Mouse (Mus musculus) stomach, embryonic 15.5 days (tissue): ENCODE data around the gene Pdk4. TPM values are rescaled to one million over a fixed set of nuclear protein-coding genes. Genes with fewer than 3 reads are reported as not detected.

Experiments
- ATAC-seq: fragments of 200-750 bp; cut with Nextera tagmentation; 2 replicates; pipeline ENCODE4 v1.8.0; 2017; ENCODE audit warnings: low read depth, moderate number of reproducible peaks, moderate TSS enrichment; ENCODE audit not compliant: insufficient read depth, low FRiP score
- H3K27ac ChIP-seq: fragments of 300-500 bp; sonication (generic); 2 replicates; pipeline ENCODE4 v1.5.1; 2015; ENCODE audit warnings: mild to moderate bottlenecking, inconsistent platforms
- H3K27me3 ChIP-seq: fragments of 300-500 bp; sonication (generic); replicated peaks from 2 replicates; pipeline ENCODE4 v1.6.1; 2015; ENCODE audit warnings: inconsistent platforms
- H3K36me3 ChIP-seq: fragments of 300-500 bp; sonication (generic); 2 replicates; pipeline ENCODE4 v1.6.1; 2015; ENCODE audit warnings: inconsistent platforms
- H3K4me1 ChIP-seq: fragments of 300-500 bp; sonication (generic); 2 replicates; pipeline ENCODE4 v1.6.1; 2015; ENCODE audit warnings: inconsistent platforms
- H3K4me2 ChIP-seq: fragments of 300-500 bp; sonication (generic); 2 replicates; pipeline ENCODE4 v1.6.1; 2015; ENCODE audit warnings: mild to moderate bottlenecking, inconsistent platforms
- H3K4me3 ChIP-seq: fragments of 300-500 bp; sonication (generic); replicated peaks from 2 replicates; pipeline ENCODE4 v1.5.1; 2015; ENCODE audit warnings: inconsistent platforms
- H3K9ac ChIP-seq: fragments of 300-500 bp; sonication (generic); 2 replicates; pipeline ENCODE4 v1.6.1; 2015; ENCODE audit warnings: inconsistent platforms
- H3K9me3 ChIP-seq: fragments of 300-500 bp; sonication (generic); 2 replicates; pipeline ENCODE4 v1.6.1; 2016; ENCODE audit warnings: inconsistent platforms
- WGBS: fragments of 180-500 bp; shearing (Covaris S2); methylation state at CpG from one replicate; pipeline ENCODE4 v1.1.7; 2015; 5-methylcytosine and 5-hydroxymethylcytosine counted together
- polyA plus RNA-seq: library from polyadenylated mRNA; unstranded; fragments of >200 nt; fragmentation: Nextera tagmentation; extraction: Ambion mirVana; gene quantifications from 2 replicates; pipeline ENCODE4 v1.2.1, GENCODE M21; 2015

Pdk4 gene
- 2.6 and 3.5 TPM in 2 replicates for polyA plus RNA-seq

GRCm38 (mm10) chr6:5495961-5496853 is at the start of gene Pdk4:
Gene Pdk4, minus strand, starts transcription at chr6:5496309.
- H3K9me3 ChIP-seq, result no peaks in the 10 kb centered on the region
- H3K4me1 ChIP-seq, result no peaks in the 10 kb centered on the region
- 2% methylated on average over 43 of the region's 43 CpGs for WGBS
- H3K4me2 ChIP-seq, result peak within 1 kb of the TSS; percentile 85
- no peaks in the 10 kb centered on the region for H3K27me3 ChIP-seq
- no peaks in the 10 kb centered on the region for H3K36me3 ChIP-seq
- peak within 1 kb of the TSS; percentile 62; the same call in 1 of the 2 replicates for H3K27ac ChIP-seq
- ATAC-seq, result peak; percentile 91
- H3K4me3 ChIP-seq, result peak within 1 kb of the TSS; percentile 49
- H3K9ac ChIP-seq, result peak within 1 kb of the TSS; percentile 11; the same call in 1 of the 2 replicates

GRCm38 (mm10) chr6:5537855-5538365 is 41.8 kb upstream of the Pdk4 start:
- no peak overlapping the region for H3K4me3 ChIP-seq
- no peaks in the 10 kb centered on the region for H3K4me1 ChIP-seq
- H3K9ac ChIP-seq, result no peak overlapping the region
- no peaks in the 10 kb centered on the region for H3K27me3 ChIP-seq
- H3K27ac ChIP-seq, result no peak overlapping the region
- 63% methylated on average over 2 of the region's 2 CpGs for WGBS
- no peaks in the 10 kb centered on the region for H3K36me3 ChIP-seq
- no peak for ATAC-seq
- no peaks in the 10 kb centered on the region for H3K9me3 ChIP-seq
- H3K4me2 ChIP-seq, result no peak overlapping the region

- Histone ChIP-seq H3K27me3 (no peaks in the 10 kb centered on the region), H3K4me3 (no peak overlapping the region), H3K4me1 (no peaks in the 10 kb centered on the region), H3K36me3 (no peaks in the 10 kb centered on the region), H3K27ac (no peak overlapping the region), H3K4me2 (no peak overlapping the region), H3K9ac (no peak overlapping the region), H3K9me3 (no peaks in the 10 kb centered on the region)
- ATAC-seq, result no peak
These were observed 39.6 kb upstream of the Pdk4 start for GRCm38 (mm10) chr6:5535754-5536153.

DNA sequence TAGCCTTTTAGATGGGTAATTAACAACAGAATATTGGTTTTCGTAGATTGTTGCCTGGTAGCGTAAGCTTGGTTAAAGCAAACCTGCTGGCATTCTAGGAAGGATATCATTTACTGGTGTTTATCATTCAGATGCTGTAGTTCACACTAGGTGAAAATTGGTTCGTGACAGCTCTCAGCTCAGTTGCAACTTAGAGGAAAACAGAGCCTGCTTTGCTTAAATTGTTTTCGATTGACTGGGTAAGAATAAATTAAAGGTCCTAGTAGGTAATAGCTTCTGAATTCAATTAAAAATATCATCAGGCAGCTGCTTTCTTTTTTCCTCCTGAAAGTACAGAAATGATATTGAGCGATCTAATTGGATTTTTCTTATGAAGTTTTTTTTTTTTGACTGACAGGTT is 21.0 kb upstream of the Pdk4 start:
- Histone ChIP-seq H3K9me3 (no peaks in the 10 kb centered on the region), H3K9ac (no peak overlapping the region), H3K4me2 (no peak overlapping the region), H3K36me3 (no peaks in the 10 kb centered on the region), H3K27ac (no peak overlapping the region), H3K4me1 (no peaks in the 10 kb centered on the region), H3K4me3 (no peak overlapping the region), H3K27me3 (no peaks in the 10 kb centered on the region)
- WGBS, result 71% methylated on average over 5 of the region's 5 CpGs
- ATAC-seq, result no peak

DNA sequence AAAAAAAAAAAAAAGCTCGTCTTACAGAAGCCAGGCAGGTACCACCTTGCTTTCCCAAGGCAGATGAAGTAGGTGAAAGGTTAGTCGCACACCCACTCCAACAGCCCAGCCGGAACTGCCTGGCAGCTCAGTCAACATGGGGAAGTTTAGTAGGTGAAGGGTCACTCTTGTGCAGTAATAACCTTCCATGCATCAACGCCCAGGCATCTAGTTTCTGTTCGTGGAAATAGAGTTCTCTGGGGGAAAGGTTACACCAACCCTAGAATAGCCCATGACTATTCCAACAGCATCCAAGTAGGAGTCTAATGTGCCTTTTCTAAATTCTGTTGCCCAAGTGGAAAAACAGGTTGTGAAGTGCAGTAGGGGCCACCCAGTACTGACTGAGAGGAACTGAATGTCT is 13.6 kb upstream of the Pdk4 start:
- Histone ChIP-seq H3K4me1 (peaks cover 6% of the 10 kb centered on the region; the same call in 1 of the 2 replicates), H3K27me3 (no peaks in the 10 kb centered on the region), H3K9ac (no peak overlapping the region), H3K9me3 (no peaks in the 10 kb centered on the region), H3K4me2 (peak overlapping the region; percentile 0; the same call in 1 of the 2 replicates), H3K4me3 (no peak overlapping the region), H3K36me3 (no peaks in the 10 kb centered on the region), H3K27ac (peak overlapping the region; percentile 45; the same call in 1 of the 2 replicates)
- peak; percentile 95 for ATAC-seq
- WGBS, result 18% methylated on average over 5 of the region's 5 CpGs

- no peak overlapping the region for H3K9ac ChIP-seq
- H3K36me3 ChIP-seq, result no peaks in the 10 kb centered on the region
- peak overlapping the region; percentile 0; the same call in 1 of the 2 replicates for H3K4me2 ChIP-seq
- H3K4me1 ChIP-seq, result peaks cover 6% of the 10 kb centered on the region; the same call in 1 of the 2 replicates
- WGBS, result 21% methylated on average over 5 of the region's 5 CpGs
- peak overlapping the region; percentile 45; the same call in 1 of the 2 replicates for H3K27ac ChIP-seq
- H3K4me3 ChIP-seq, result no peak overlapping the region
- no peak for ATAC-seq
- H3K9me3 ChIP-seq, result no peaks in the 10 kb centered on the region
- H3K27me3 ChIP-seq, result no peaks in the 10 kb centered on the region
These were observed 13.2 kb upstream of the Pdk4 start for GRCm38 (mm10) chr6:5509303-5509702.

- ATAC-seq, result no peak
- Histone ChIP-seq H3K4me1 (peaks cover 6% of the 10 kb centered on the region; the same call in 1 of the 2 replicates), H3K4me2 (no peak overlapping the region), H3K9ac (no peak overlapping the region), H3K4me3 (no peak overlapping the region), H3K9me3 (no peaks in the 10 kb centered on the region), H3K27ac (no peak overlapping the region), H3K27me3 (no peaks in the 10 kb centered on the region), H3K36me3 (no peaks in the 10 kb centered on the region)
- 76% methylated on average over 5 of the region's 5 CpGs for WGBS
These were observed 11.7 kb upstream of the Pdk4 start for GRCm38 (mm10) chr6:5507821-5508220.

GRCm38 (mm10) chr6:5506271-5506670 is 10.2 kb upstream of the Pdk4 start:
- no peak overlapping the region for H3K27ac ChIP-seq
- peaks cover 6% of the 10 kb centered on the region; the same call in 1 of the 2 replicates for H3K4me1 ChIP-seq
- no peak for ATAC-seq
- no peak overlapping the region for H3K4me3 ChIP-seq
- H3K9me3 ChIP-seq, result no peaks in the 10 kb centered on the region
- no peaks in the 10 kb centered on the region for H3K36me3 ChIP-seq
- 86% methylated on average over 3 of the region's 3 CpGs for whole genome bisulfite sequencing
- H3K27me3 ChIP-seq, result no peaks in the 10 kb centered on the region
- H3K4me2 ChIP-seq, result no peak overlapping the region
- H3K9ac ChIP-seq, result no peak overlapping the region

DNA sequence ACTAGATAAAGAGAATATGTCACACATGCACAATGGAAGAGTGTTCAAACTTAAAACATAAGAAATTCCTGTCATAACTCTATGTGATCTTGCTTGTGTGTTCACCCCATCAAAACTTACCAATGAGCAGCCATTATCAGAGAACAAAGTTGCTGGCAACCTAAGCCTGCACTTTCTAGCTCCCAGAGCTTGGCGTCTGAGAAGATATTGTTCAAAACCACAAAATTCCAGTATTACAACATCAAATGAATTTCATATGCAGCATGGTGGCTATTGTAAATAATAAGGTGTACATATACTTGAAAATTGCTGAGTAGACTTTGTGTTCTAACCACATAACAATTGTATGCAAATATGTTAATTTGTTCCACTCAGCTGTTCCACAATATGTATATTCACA is 6.7 kb upstream of the Pdk4 start:
- Histone ChIP-seq H3K9ac (no peak overlapping the region), H3K4me2 (no peak overlapping the region), H3K9me3 (no peaks in the 10 kb centered on the region), H3K4me1 (no peaks in the 10 kb centered on the region), H3K27ac (no peak overlapping the region), H3K4me3 (no peak overlapping the region), H3K27me3 (no peaks in the 10 kb centered on the region), H3K36me3 (no peaks in the 10 kb centered on the region)
- 70% methylated on average over 1 of the region's 1 CpGs for WGBS
- no peak for ATAC-seq

- ATAC-seq, result no peak
- H3K27me3 ChIP-seq, result no peaks in the 10 kb centered on the region
- 82% methylated on average over 10 of the region's 10 CpGs for WGBS
- H3K4me3 ChIP-seq, result no peak overlapping the region
- no peaks in the 10 kb centered on the region for H3K36me3 ChIP-seq
- H3K9me3 ChIP-seq, result no peaks in the 10 kb centered on the region
- H3K27ac ChIP-seq, result no peak overlapping the region
- H3K9ac ChIP-seq, result no peak overlapping the region
- no peak overlapping the region for H3K4me2 ChIP-seq
- no peaks in the 10 kb centered on the region for H3K4me1 ChIP-seq
These were observed 5.4 kb upstream of the Pdk4 start for GRCm38 (mm10) chr6:5501551-5501950.

GRCm38 (mm10) chr6:5498740-5499139 is 2.6 kb upstream of the Pdk4 start:
- ATAC-seq, result no peak
- Histone ChIP-seq H3K4me1 (no peaks in the 10 kb centered on the region), H3K9me3 (no peaks in the 10 kb centered on the region), H3K36me3 (no peaks in the 10 kb centered on the region), H3K9ac (no peak overlapping the region), H3K27me3 (no peaks in the 10 kb centered on the region), H3K4me3 (no peak overlapping the region), H3K4me2 (no peak overlapping the region), H3K27ac (no peak overlapping the region)
- 81% methylated on average over 11 of the region's 11 CpGs for WGBS

- Histone ChIP-seq H3K4me1 (no peaks in the 10 kb centered on the region), H3K4me2 (peak overlapping the region; percentile 85), H3K9me3 (no peaks in the 10 kb centered on the region), H3K36me3 (no peaks in the 10 kb centered on the region), H3K4me3 (peak overlapping the region; percentile 49; the same call in 1 of the 2 replicates), H3K27me3 (no peaks in the 10 kb centered on the region), H3K27ac (no peak overlapping the region; the same call in 1 of the 2 replicates), H3K9ac (no peak overlapping the region)
- 37% methylated on average over 3 of the region's 3 CpGs for WGBS
- 0 out of 2 replicates have a peak, but pooled peaks have one; percentile 2 for ATAC-seq
These were observed 736 bp upstream of the Pdk4 start for GRCm38 (mm10) chr6:5496854-5497235.
